Mouse (Mus musculus) granulocyte monocyte progenitor cell, adult 5-6 weeks (primary cell): ENCODE data around the gene Cfl1. TPM values are rescaled to one million over a fixed set of nuclear protein-coding genes. Genes with fewer than 3 reads are reported as not detected.

Experiments
- ATAC-seq: replicated peaks from 2 replicates; pipeline ENCODE4 v1.8.0; 2016; ENCODE audit warnings: mild to moderate bottlenecking, moderate TSS enrichment, inconsistent platforms; ENCODE audit not compliant: poor library complexity, severe bottlenecking
- total RNA-seq, 2 experiments: library from RNA; stranded (forward) in 1 of 2; stranded (reverse) in 1 of 2; fragments of 200-712, 200-1000 nt in 1 of 2; fragments of >200 nt in 1 of 2; fragmentation: Nextera tagmentation in 1 of 2; gene quantifications; 2 replicates each; pipeline ENCODE4 v1.2.3; 2014 to 2017

The Cfl1 gene
- total RNA-seq, 2 experiments from 2014 or later = 1,162 to 1,245 TPM

GRCm38 (mm10) chr19:5516906-5517505 is 26.8 kb downstream of the Cfl1 start:
- no peak for ATAC-seq

- no peak for ATAC-seq
Measured at GRCm38 (mm10) chr19:5518721-5519120, 28.5 kb downstream of the Cfl1 start.

DNA sequence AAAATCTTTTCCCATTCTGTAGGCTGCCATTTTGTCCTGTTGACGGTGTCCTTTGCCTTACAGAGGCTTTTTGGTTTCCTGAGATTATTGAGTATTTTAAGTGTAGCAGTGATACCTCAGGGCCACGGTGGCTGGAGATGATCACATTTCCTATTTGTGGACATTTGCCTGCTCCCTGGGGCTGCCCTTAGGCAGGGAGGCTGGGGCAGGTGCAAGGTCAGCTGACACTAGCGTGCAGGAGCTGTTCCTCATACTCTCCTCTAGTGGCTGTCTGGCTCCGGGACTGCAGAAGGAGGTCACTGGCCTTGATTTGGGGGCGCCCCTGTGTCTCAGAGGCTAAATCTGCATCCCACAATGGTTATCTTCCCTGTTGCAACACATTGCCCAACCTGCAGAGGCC is 34.9 kb downstream of the Cfl1 start:
- no peak for ATAC-seq

DNA sequence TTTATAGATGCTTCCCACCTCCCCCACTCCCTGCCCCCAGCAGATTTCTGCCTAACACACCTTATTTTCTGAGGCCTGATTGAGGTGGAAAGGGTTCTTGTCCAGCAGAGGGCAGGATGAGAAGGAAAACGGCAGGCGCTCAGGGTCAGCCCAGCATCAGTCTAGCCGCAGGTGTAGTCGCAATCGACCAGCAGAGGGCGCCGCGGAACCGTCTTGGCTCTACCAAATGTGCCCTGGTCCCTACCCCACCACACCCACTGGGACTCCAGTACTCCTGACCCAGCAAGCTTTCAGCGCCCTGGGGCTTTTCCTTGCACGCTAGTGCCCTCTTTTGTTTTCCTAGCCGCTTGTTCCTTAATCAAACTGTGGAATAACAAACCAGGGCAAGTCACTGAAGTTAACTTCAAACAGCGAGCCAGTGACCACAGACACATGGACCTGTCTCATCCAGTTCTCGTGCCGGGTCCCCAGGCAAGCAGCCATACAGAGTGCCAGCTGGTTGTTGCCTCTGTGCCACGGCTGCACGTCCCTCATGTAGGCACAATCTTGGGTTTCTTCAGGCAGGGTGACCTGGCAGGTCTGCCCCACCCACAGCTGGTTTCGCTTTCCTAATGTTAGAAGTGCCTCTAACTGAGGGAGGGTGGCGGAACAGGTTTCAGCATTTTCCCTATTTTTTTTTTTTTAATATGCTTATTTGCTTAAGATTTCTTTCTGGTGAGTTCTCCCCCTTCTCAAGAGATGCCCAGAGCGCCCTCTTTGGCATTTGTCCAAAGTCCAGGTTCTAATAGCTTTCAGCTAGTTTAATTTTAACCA is 39.3 kb downstream of the Cfl1 start:
- peak; percentile 95 for ATAC-seq

DNA sequence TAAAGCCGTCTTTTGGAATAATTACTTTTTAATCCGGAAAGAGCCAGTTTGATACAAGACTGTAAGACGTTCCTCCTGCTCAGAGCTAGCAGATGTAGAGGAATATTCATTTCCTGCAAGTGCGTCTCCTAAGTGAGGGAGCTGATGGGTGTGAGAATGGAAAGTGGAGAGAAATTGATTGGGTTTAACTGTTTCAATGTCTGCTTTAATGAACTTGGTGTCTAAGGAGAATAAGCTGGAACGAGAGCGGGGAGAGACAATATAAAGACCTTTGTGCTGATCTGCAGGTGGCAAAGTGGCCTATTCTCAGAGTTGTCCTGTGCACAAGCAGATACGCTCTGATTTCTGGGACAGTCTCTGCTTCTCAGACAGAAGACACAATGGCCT is 39.9 kb downstream of the Cfl1 start:
- ATAC-seq = no peak

DNA sequence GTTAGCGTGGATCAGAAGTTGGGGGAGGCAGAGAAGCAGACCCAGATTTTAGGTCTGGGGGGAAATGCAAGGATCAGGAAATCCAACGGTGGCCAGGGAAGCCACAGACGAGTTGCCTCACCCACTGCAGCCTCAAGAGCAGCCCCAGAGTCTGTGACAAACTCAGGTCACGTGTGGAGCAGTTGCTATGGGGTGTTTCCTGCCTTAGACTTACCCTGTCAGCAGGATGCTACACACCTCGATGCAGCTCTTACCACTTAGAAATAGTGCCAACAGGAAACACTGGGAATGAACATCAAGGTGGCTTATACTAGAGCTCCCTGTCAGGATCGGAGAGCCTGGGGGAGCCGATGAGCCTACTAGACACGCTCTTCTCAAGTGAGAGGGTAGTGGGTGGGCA is 42.3 kb downstream of the Cfl1 start:
- peak; percentile 20; the same call in 1 of the 2 replicates for ATAC-seq

GRCm38 (mm10) chr19:5538786-5539185 is 48.5 kb downstream of the Cfl1 start:
- no peak for ATAC-seq

- ATAC-seq = no peak
Measured at GRCm38 (mm10) chr19:5543362-5543761, 53.1 kb downstream of the Cfl1 start.

DNA sequence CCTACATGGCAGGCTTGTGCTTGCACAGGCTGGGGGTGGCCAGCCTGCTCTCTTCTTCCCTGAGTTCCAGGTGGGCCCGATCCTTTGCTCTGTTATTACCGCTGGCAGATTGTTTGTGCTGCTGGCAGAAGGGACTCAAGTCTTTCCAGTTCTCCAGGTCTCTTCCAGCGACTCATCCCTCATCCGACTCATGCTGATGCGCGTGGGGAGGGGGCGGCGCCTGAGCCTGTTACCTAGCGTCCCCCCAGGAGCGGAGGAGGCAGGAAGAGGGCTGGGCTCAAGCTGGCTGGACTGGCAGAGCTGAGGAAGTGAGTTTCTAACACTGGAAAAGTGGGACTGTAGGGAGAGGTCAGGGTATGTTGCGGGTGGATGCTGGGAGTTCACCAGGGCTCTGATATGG is 53.8 kb downstream of the Cfl1 start:
- ATAC-seq = no peak

Other genes starting within 250 kb of the Cfl1 start
- 13.5 and 22.1 TPM in 2 replicates for gene Pacs1, start 217.3 kb upstream of the Cfl1 start, total RNA-seq (2014; fragmentation: Nextera tagmentation)
- gene Pacs1, start 217.3 kb upstream of the Cfl1 start, total RNA-seq (2017) = 6.5 and 8.0 TPM in 2 replicates
- 177 and 181 TPM in 2 replicates for gene Sf3b2, start 195.0 kb upstream of the Cfl1 start, total RNA-seq (2014; fragmentation: Nextera tagmentation)
- gene Sf3b2, start 195.0 kb upstream of the Cfl1 start, total RNA-seq (2017) = 224 and 247 TPM in 2 replicates
- not detected in 2 replicates for gene Gal3st3, start 192.1 kb upstream of the Cfl1 start, total RNA-seq (2014; fragmentation: Nextera tagmentation)
- gene Gal3st3, start 192.1 kb upstream of the Cfl1 start, total RNA-seq (2017) = not detected in 2 replicates
- not detected in 2 replicates for gene Catsper1, start 154.7 kb upstream of the Cfl1 start, total RNA-seq (2014; fragmentation: Nextera tagmentation)
- gene Catsper1, start 154.7 kb upstream of the Cfl1 start, total RNA-seq (2017) = not detected in 2 replicates
- gene Cst6, start 140.9 kb upstream of the Cfl1 start, total RNA-seq (2014; fragmentation: Nextera tagmentation) = not detected in 2 replicates
- not detected in 2 replicates for gene Cst6, start 140.9 kb upstream of the Cfl1 start, total RNA-seq (2017)
- 52.8 and 54.1 TPM in 2 replicates for gene Eif1ad, start 123.7 kb upstream of the Cfl1 start, total RNA-seq (2014; fragmentation: Nextera tagmentation)
- gene Eif1ad, start 123.7 kb upstream of the Cfl1 start, total RNA-seq (2017) = 69.4 and 72.2 TPM in 2 replicates
- 526 and 559 TPM in 2 replicates for gene Banf1, start 123.3 kb upstream of the Cfl1 start, total RNA-seq (2014; fragmentation: Nextera tagmentation)
- gene Banf1, start 123.3 kb upstream of the Cfl1 start, total RNA-seq (2017) = 84.9 and 130 TPM in 2 replicates
- 86.2 and 138 TPM in 2 replicates for gene Sart1, start 101.8 kb upstream of the Cfl1 start, total RNA-seq (2014; fragmentation: Nextera tagmentation)
- 63.2 and 78.7 TPM in 2 replicates for gene Sart1, start 101.8 kb upstream of the Cfl1 start, total RNA-seq (2017)
- gene Tsga10ip, start 87.9 kb upstream of the Cfl1 start, total RNA-seq (2014; fragmentation: Nextera tagmentation) = not detected in 2 replicates
- 1.9 TPM in 1 of 2 replicates, not detected in the other for gene Tsga10ip, start 87.9 kb upstream of the Cfl1 start, total RNA-seq (2017)
- 160 and 218 TPM in 2 replicates for gene Drap1, start 65.5 kb upstream of the Cfl1 start, total RNA-seq (2014; fragmentation: Nextera tagmentation)
- 119 and 145 TPM in 2 replicates for gene Drap1, start 65.5 kb upstream of the Cfl1 start, total RNA-seq (2017)
- 30.1 and 32.7 TPM in 2 replicates for gene AI837181, start 65.3 kb upstream of the Cfl1 start, total RNA-seq (2014; fragmentation: Nextera tagmentation)
- gene AI837181, start 65.3 kb upstream of the Cfl1 start, total RNA-seq (2017) = 10.9 and 12.2 TPM in 2 replicates
- gene Fosl1, start 42.9 kb upstream of the Cfl1 start, total RNA-seq (2014; fragmentation: Nextera tagmentation) = 0.32 TPM in 1 of 2 replicates, not detected in the other
- 0.57 TPM in 1 of 2 replicates, not detected in the other for gene Fosl1, start 42.9 kb upstream of the Cfl1 start, total RNA-seq (2017)
- gene Ccdc85b, start 32.6 kb upstream of the Cfl1 start, total RNA-seq (2014; fragmentation: Nextera tagmentation) = 0.68 and 1.9 TPM in 2 replicates
- 2.5 and 4.1 TPM in 2 replicates for gene Ccdc85b, start 32.6 kb upstream of the Cfl1 start, total RNA-seq (2017)
- gene Fibp, start 29.8 kb upstream of the Cfl1 start, total RNA-seq (2014; fragmentation: Nextera tagmentation) = 33.6 and 94.2 TPM in 2 replicates
- 112 and 122 TPM in 2 replicates for gene Fibp, start 29.8 kb upstream of the Cfl1 start, total RNA-seq (2017)
- 1.1 TPM in 1 of 2 replicates, not detected in the other for gene Ctsw, start 21.9 kb upstream of the Cfl1 start, total RNA-seq (2014; fragmentation: Nextera tagmentation)
- not detected in 2 replicates for gene Ctsw, start 21.9 kb upstream of the Cfl1 start, total RNA-seq (2017)
- gene Efemp2, start 16.5 kb upstream of the Cfl1 start, total RNA-seq (2014; fragmentation: Nextera tagmentation) = not detected in 2 replicates
- 1.6 TPM in 1 of 2 replicates, not detected in the other for gene Efemp2, start 16.5 kb upstream of the Cfl1 start, total RNA-seq (2017)
- 23.9 and 39.7 TPM in 2 replicates for gene Mus81, start 2.1 kb upstream of the Cfl1 start, total RNA-seq (2014; fragmentation: Nextera tagmentation)
- gene Mus81, start 2.1 kb upstream of the Cfl1 start, total RNA-seq (2017) = 9.4 and 13.5 TPM in 2 replicates
- gene 1700020D05Rik, start 13.3 kb downstream of the Cfl1 start, total RNA-seq (2014; fragmentation: Nextera tagmentation) = 2.8 TPM in 1 of 2 replicates, not detected in the other
- not detected in 2 replicates for gene 1700020D05Rik, start 13.3 kb downstream of the Cfl1 start, total RNA-seq (2017)
- gene Snx32, start 20.1 kb downstream of the Cfl1 start, total RNA-seq (2014; fragmentation: Nextera tagmentation) = 4.9 and 5.7 TPM in 2 replicates
- 1.1 and 1.7 TPM in 2 replicates for gene Snx32, start 20.1 kb downstream of the Cfl1 start, total RNA-seq (2017)
- gene Ovol1, start 70.2 kb downstream of the Cfl1 start, total RNA-seq (2014; fragmentation: Nextera tagmentation) = not detected in 2 replicates
- gene Ovol1, start 70.2 kb downstream of the Cfl1 start, total RNA-seq (2017) = not detected in 2 replicates
- 5.7 and 17.5 TPM in 2 replicates for gene Ap5b1, start 77.6 kb downstream of the Cfl1 start, total RNA-seq (2014; fragmentation: Nextera tagmentation)
- gene Ap5b1, start 77.6 kb downstream of the Cfl1 start, total RNA-seq (2017) = 7.5 and 10.4 TPM in 2 replicates
- 78.4 and 114 TPM in 2 replicates for gene Rnaseh2c, start 111.4 kb downstream of the Cfl1 start, total RNA-seq (2014; fragmentation: Nextera tagmentation)
- 37.7 and 140 TPM in 2 replicates for gene Rnaseh2c, start 111.4 kb downstream of the Cfl1 start, total RNA-seq (2017)
- gene Kat5, start 119.8 kb downstream of the Cfl1 start, total RNA-seq (2014; fragmentation: Nextera tagmentation) = 27.9 and 52.2 TPM in 2 replicates
- 60.2 and 82.3 TPM in 2 replicates for gene Kat5, start 119.8 kb downstream of the Cfl1 start, total RNA-seq (2017)
- gene Rela, start 147.0 kb downstream of the Cfl1 start, total RNA-seq (2014; fragmentation: Nextera tagmentation) = 37.1 and 46.4 TPM in 2 replicates
- gene Rela, start 147.0 kb downstream of the Cfl1 start, total RNA-seq (2017) = 25.4 and 31.7 TPM in 2 replicates
- 56.8 and 65.9 TPM in 2 replicates for gene Sipa1, start 173.3 kb downstream of the Cfl1 start, total RNA-seq (2014; fragmentation: Nextera tagmentation)
- gene Sipa1, start 173.3 kb downstream of the Cfl1 start, total RNA-seq (2017) = 17.3 and 20.8 TPM in 2 replicates
- 23.0 and 30.4 TPM in 2 replicates for gene Map3k11, start 198.3 kb downstream of the Cfl1 start, total RNA-seq (2014; fragmentation: Nextera tagmentation)
- 21.9 and 22.2 TPM in 2 replicates for gene Map3k11, start 198.3 kb downstream of the Cfl1 start, total RNA-seq (2017)
- 35.2 and 46.8 TPM in 2 replicates for gene Pcnx3, start 198.5 kb downstream of the Cfl1 start, total RNA-seq (2014; fragmentation: Nextera tagmentation)
- gene Pcnx3, start 198.5 kb downstream of the Cfl1 start, total RNA-seq (2017) = 12.6 and 22.7 TPM in 2 replicates
- gene Kcnk7, start 213.9 kb downstream of the Cfl1 start, total RNA-seq (2014; fragmentation: Nextera tagmentation) = not detected in 2 replicates
- gene Kcnk7, start 213.9 kb downstream of the Cfl1 start, total RNA-seq (2017) = not detected in 2 replicates
- 23.2 and 29.5 TPM in 2 replicates for gene Ehbp1l1, start 235.9 kb downstream of the Cfl1 start, total RNA-seq (2014; fragmentation: Nextera tagmentation)
- 30.6 and 41.6 TPM in 2 replicates for gene Ehbp1l1, start 235.9 kb downstream of the Cfl1 start, total RNA-seq (2017)
- 37.4 and 41.7 TPM in 2 replicates for gene Fam89b, start 239.2 kb downstream of the Cfl1 start, total RNA-seq (2014; fragmentation: Nextera tagmentation)
- 20.9 and 31.8 TPM in 2 replicates for gene Fam89b, start 239.2 kb downstream of the Cfl1 start, total RNA-seq (2017)